In the genomic region with DNA sequence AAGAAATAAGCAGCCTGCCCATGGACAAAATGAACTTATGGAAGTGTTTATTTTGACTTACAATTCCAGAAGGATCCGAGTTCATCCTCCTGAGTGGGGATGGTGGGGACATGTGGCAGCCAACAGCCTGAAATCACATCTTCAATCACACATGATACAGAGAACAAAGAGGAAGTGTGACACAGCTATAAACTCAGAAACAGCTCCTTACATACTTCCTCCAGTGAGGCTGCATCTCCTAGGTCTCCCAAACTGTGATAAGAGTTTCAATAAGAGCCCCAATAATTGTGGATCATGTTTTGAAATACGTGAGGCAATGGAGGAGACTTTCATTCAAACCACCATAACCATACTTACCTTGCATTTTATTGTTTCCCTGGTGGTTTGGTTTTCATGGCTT, we compare ENCODE assay signal across 28 mouse cellular contexts.
"Had no signal": no experiment of that assay in that cellular context is flagged by ENCODE, and none has a peak within 500 bp of the region (broad histone marks: within the 10 kb centered on the region; RNA-seq: fewer than 3 reads in every experiment).

No protein-coding gene starts in this region.

- H3K36me3 ChIP-seq: heart, embryonic 13.5 days; heart, embryonic 15.5 days; hindbrain, embryonic 10.5 days; hindbrain, embryonic 12.5 days; intestine, embryonic 15.5 days; limb, embryonic 13.5 days; limb, embryonic 15.5 days; liver, embryonic 13.5 days had no signal

- H3K4me1 ChIP-seq: heart, embryonic 13.5 days; heart, embryonic 15.5 days; hindbrain, embryonic 10.5 days; hindbrain, embryonic 12.5 days; intestine, embryonic 15.5 days; limb, embryonic 13.5 days; limb, embryonic 15.5 days; liver, embryonic 13.5 days had no signal

- H3K4me2 ChIP-seq: heart, embryonic 11.5 days; heart, embryonic 13.5 days; heart, embryonic 15.5 days; hindbrain, embryonic 12.5 days; hindbrain, embryonic 14.5 days; intestine, embryonic 15.5 days; limb, embryonic 13.5 days; limb, embryonic 15.5 days; liver, embryonic 11.5 days; liver, embryonic 13.5 days had no signal

- DNase-seq: gastrocnemius, adult 2 months; gastrocnemius, postnatal 10 days; gastrocnemius, postnatal 25 days; heart, adult 11 months; heart, adult 2 months; heart, postnatal 14 days; heart, postnatal 36 days; kidney, adult 18-20 months; kidney, adult 8-10 months; kidney, postnatal 14 days; kidney, postnatal 36 days; layer of hippocampus, adult 9-11 months; layer of hippocampus, postnatal 36 days; left cerebral cortex, postnatal 4 days; liver, embryonic 13.5 days had no signal

- H3K27ac ChIP-seq: gastrocnemius, adult 2 months; heart, adult 2 months; heart, embryonic 13.5 days; heart, embryonic 15.5 days; hindbrain, embryonic 10.5 days; hindbrain, embryonic 12.5 days; hindbrain, embryonic 14.5 days; intestine, embryonic 15.5 days; limb, embryonic 13.5 days; limb, embryonic 15.5 days; liver, embryonic 13.5 days had no signal

- ATAC-seq: hindbrain, embryonic 16.5 days; inflammation-experienced regulatory T-cells, adult 6 months; intestine, embryonic 15.5 days; intestine, postnatal 0 days had no signal

- H3K9ac ChIP-seq: heart, embryonic 13.5 days; heart, embryonic 15.5 days; hindbrain, embryonic 12.5 days; hindbrain, embryonic 14.5 days; intestine, embryonic 15.5 days; limb, embryonic 13.5 days; limb, embryonic 15.5 days; liver, embryonic 13.5 days had no signal

- H3K9me3 ChIP-seq: heart, embryonic 13.5 days; heart, embryonic 15.5 days; hindbrain, embryonic 10.5 days; hindbrain, embryonic 12.5 days; intestine, embryonic 15.5 days; limb, embryonic 13.5 days; limb, embryonic 15.5 days; liver, embryonic 13.5 days had no signal

- H3K4me3 ChIP-seq: gastrocnemius, adult 2 months; heart, adult 2 months; heart, embryonic 13.5 days; heart, embryonic 15.5 days; hindbrain, embryonic 10.5 days; hindbrain, embryonic 12.5 days; intestine, embryonic 15.5 days; limb, embryonic 13.5 days; limb, embryonic 15.5 days; liver, embryonic 13.5 days had no signal

- H3K27me3 ChIP-seq: heart, embryonic 13.5 days; heart, embryonic 15.5 days; hindbrain, embryonic 12.5 days; intestine, embryonic 15.5 days; limb, embryonic 13.5 days; limb, embryonic 15.5 days; liver, embryonic 13.5 days had no signal
